Mouse (Mus musculus) liver, postnatal 0 days (tissue): ENCODE measurements around the gene Prrc2c.
"Not testable (repeated sequence)": the region's sequence is repeated elsewhere in the genome, so short reads cannot be mapped to it uniquely, and the experiment has no call there.

Experiments
- CTCF ChIP-seq: sonication (generic); IDR thresholded peaks from 2 replicates; pipeline ENCODE4 v1.5.1; 2016; ENCODE audit warnings: antibody characterized with exemption, low read depth
- EP300 ChIP-seq: IDR thresholded peaks from 2 replicates; pipeline ENCODE4 v1.6.1; 2016; ENCODE audit warnings: antibody characterized with exemption, low read depth, mild to moderate bottlenecking

DNA sequence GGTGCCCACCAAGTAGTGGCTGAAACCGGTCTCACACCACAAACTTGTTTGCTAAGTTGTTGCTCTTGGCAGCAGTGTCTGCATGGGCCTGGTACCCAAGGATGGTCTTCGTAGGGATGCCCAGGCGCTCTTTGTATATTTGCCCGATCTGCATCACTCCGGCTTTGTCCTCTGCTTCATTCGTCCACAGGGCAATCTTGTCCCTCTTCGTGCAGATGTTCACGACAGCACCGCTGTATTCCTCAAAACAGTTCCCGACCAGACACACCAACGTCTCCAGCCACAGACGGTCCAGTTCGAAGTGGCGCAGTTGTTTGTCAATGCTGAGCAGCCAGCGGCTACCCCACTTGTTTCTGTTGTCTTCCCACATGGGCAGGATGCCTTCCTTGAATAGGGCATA lies 112.0 kb downstream of the Prrc2c start:
- not testable (repeated sequence) for TF ChIP-seq CTCF, EP300
